ENCODE assay signal across 9 mouse cellular contexts in the genomic region with DNA sequence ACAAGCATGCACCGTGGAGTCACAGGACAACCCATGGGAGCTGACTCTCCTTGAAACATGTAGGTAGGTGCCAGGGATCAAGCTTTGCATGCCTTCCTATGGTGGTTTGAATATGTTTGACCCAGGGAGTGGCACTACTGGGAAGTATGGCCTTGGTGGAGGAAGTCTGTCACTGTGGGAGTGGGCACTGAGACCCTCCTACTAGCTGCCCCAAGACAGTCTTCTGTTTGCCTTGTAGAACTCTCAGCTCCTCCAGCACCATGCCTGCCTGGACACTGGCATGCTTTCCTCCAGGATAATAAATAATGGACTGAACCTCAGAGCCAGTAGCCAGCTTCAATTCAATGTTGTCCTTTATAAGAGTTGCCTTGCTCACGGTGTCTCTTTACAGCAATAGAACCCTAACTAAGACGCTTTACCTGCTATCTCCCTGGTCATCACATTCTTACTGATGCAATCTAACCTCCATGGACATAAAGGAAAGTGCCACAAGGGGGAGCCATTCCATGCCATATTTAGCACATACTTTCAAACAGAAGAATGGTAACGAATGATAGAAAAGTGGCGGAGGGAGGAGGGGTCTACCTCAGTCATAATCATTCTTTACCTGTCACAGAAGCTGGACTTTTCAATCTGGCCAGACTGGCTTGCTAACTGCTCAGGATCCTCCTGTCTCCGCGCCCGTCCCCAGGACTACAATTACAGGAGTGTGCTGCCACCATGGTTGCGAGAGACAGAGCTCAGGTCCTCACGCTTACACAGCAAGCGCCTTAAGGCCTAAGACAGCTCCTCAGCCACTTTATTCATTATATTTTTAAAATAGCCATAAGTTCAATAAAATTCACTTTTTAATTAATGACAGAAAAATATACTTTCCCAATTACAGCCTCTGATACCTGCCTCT. TPM values are rescaled to one million over a fixed set of nuclear protein-coding genes. Genes with fewer than 3 reads are reported as not detected.
A peak's percentile ranks its signal among the peaks of the same experiment; 100 is the strongest.
DNase-seq lines count a peak whose midpoint lies in the region; ATAC-seq and TF ChIP-seq lines count a peak whose summit lies in the region.
"Had no signal": no experiment of that assay in that cellular context is flagged by ENCODE, and none has a peak within 500 bp of the region (broad histone marks: within the 10 kb centered on the region; RNA-seq: fewer than 3 reads in every experiment).

No protein-coding gene starts in this region.

- TF ChIP-seq CTCF in G1E (IDR thresholded peaks at IDR 0.05; ENCODE audit: low read depth, low read length), result 0 out of 2 replicates have a peak, but pooled peaks have one; percentile 19
- peak; percentile 23; the same call in 1 of the 2 replicates for TF ChIP-seq CTCF in bone marrow macrophage, adult 2 months (IDR thresholded peaks at IDR 0.05; ENCODE audit: low read depth, low read length)
- TF ChIP-seq CTCF in lung, embryonic 14.5 days (IDR thresholded peaks at IDR 0.05; ENCODE audit: low read depth), result peak; percentile 84

- H3K4me1 ChIP-seq in G1E (ENCODE audit: insufficient read depth, low read depth, low read length), result peaks cover 53% of the 10 kb centered on the region
- H3K4me1 ChIP-seq in bone marrow macrophage, adult 2 months (ENCODE audit: control insufficient read depth, insufficient read depth, low read length), result peaks cover 4% of the 10 kb centered on the region; the same call in 1 of the 2 replicates
- H3K4me1 ChIP-seq in hindbrain, embryonic 11.5 days (replicated peaks; ENCODE audit: control insufficient read depth, insufficient read depth, low read length), result no peaks in the 10 kb centered on the region
- H3K4me1 ChIP-seq in lung, embryonic 14.5 days (ENCODE audit: insufficient read depth), result no peaks in the 10 kb centered on the region

- no peaks in the 10 kb centered on the region for H3K9me3 ChIP-seq in G1E (replicated peaks)
- no peaks in the 10 kb centered on the region for H3K9me3 ChIP-seq in hindbrain, embryonic 11.5 days (ENCODE audit: control insufficient read depth, low read length)
- H3K9me3 ChIP-seq in lung, embryonic 14.5 days (ENCODE audit: low read depth, low read length), result no peaks in the 10 kb centered on the region
- H3K9me3 ChIP-seq: heart, embryonic 15.5 days had no signal

- no peak for TF ChIP-seq POLR2A in bone marrow macrophage, adult 2 months (IDR thresholded peaks at IDR 0.05; ENCODE audit: borderline replicate concordance, low read depth, low read length)

- H3K27me3 ChIP-seq in G1E (ENCODE audit: insufficient read depth, low read length), result no peaks in the 10 kb centered on the region
- no peaks in the 10 kb centered on the region for H3K27me3 ChIP-seq in hindbrain, embryonic 11.5 days (ENCODE audit: control insufficient read depth, insufficient read depth, low read length)
- no peaks in the 10 kb centered on the region for H3K27me3 ChIP-seq in lung, embryonic 14.5 days (ENCODE audit: insufficient read depth, low read length)
- H3K27me3 ChIP-seq: heart, embryonic 15.5 days had no signal

- H3K9ac ChIP-seq in hindbrain, embryonic 11.5 days (ENCODE audit: low read depth, low read length), result no peak overlapping the region
- no peak overlapping the region for H3K9ac ChIP-seq in lung, embryonic 14.5 days
- H3K9ac ChIP-seq: heart, embryonic 15.5 days had no signal

- peaks cover 53% of the 10 kb centered on the region for H3K36me3 ChIP-seq in G1E (replicated peaks)
- H3K36me3 ChIP-seq in hindbrain, embryonic 11.5 days (ENCODE audit: control insufficient read depth, insufficient read depth, low read length), result no peaks in the 10 kb centered on the region
- no peaks in the 10 kb centered on the region for H3K36me3 ChIP-seq in lung, embryonic 14.5 days (ENCODE audit: insufficient read depth)
- H3K36me3 ChIP-seq: heart, embryonic 15.5 days had no signal

- no peak overlapping the region for H3K4me3 ChIP-seq in G1E (ENCODE audit: low read depth, low read length)
- no peak overlapping the region for H3K4me3 ChIP-seq in bone marrow macrophage, adult 2 months (ENCODE audit: insufficient read depth, low read length)
- no peak overlapping the region for H3K4me3 ChIP-seq in hindbrain, embryonic 11.5 days (ENCODE audit: low read depth, low read length)
- H3K4me3 ChIP-seq in lung, embryonic 14.5 days (ENCODE audit: low read depth, low read length), result no peak overlapping the region
- H3K4me3 ChIP-seq: heart, embryonic 15.5 days had no signal

- no peak for DNase-seq in G1E (ENCODE audit: low spot score)
- peak; percentile 80 for DNase-seq in hindbrain, embryonic 11.5 days (ENCODE audit: low spot score)
- DNase-seq in layer of hippocampus, adult 18-20 months (ENCODE audit: low spot score in 2 of 2), result peak; percentile 51 to 87
- peak; percentile 84 for DNase-seq in lung, embryonic 14.5 days
- DNase-seq in retina, adult 2 months (ENCODE audit: low read depth, low spot score), result peak; percentile 55
- peak; percentile 70 for DNase-seq in urinary bladder, postnatal 25 days (ENCODE audit: low spot score)

- no peak overlapping the region for H3K27ac ChIP-seq in bone marrow macrophage, adult 2 months (ENCODE audit: insufficient read depth, low read depth, low read length)
- H3K27ac ChIP-seq in hindbrain, embryonic 11.5 days (ENCODE audit: low read depth, low read length), result no peak overlapping the region
- no peak overlapping the region for H3K27ac ChIP-seq in lung, embryonic 14.5 days (ENCODE audit: low read depth)
- H3K27ac ChIP-seq: heart, embryonic 15.5 days had no signal

- WGBS in hindbrain, embryonic 11.5 days, result 84% methylated on average over 11 of the region's 11 CpGs
- WGBS in lung, embryonic 14.5 days, result 71% methylated on average over 11 of the region's 11 CpGs

- ATAC-seq in G1E (ENCODE audit: extremely low read depth, insufficient number of reproducible peaks, low FRiP score, poor library complexity, severe bottlenecking), result peak; percentile 34; the same call in 1 of the 2 replicates
- peak; percentile 30; the same call in 1 of the 2 replicates for ATAC-seq in erythroid progenitor cell, adult 5-6 weeks (replicated peaks; ENCODE audit: low FRiP score, poor library complexity, severe bottlenecking)
- ATAC-seq in hindbrain, embryonic 11.5 days (ENCODE audit: low FRiP score), result no peak
- ATAC-seq in lung, embryonic 14.5 days (ENCODE audit: insufficient read depth), result peak; percentile 52; the same call in 1 of the 2 replicates

- H3K4me2 ChIP-seq in hindbrain, embryonic 11.5 days (replicated peaks; ENCODE audit: low read depth, low read length), result no peak overlapping the region
- H3K4me2 ChIP-seq in lung, embryonic 14.5 days, result no peak overlapping the region
- H3K4me2 ChIP-seq: heart, embryonic 15.5 days had no signal

RNA-seq across cellular contexts. Expression of gene Tmem60, which starts 31.6 kb away (rescaled TPM):
- total RNA-seq in G1E (2014; fragmentation: Nextera tagmentation) (43.8 and 48.6 TPM in 2 replicates), G1E (2017) (37.9 and 52.2 TPM in 2 replicates)
- 2.8 and 3.5 TPM in 2 replicates for polyA plus RNA-seq in G1E (2012)
- polyA plus RNA-seq in bone marrow macrophage, adult 2 months (2012; ENCODE audit: insufficient read depth, insufficient read length, missing spikeins), result 30.9 and 31.8 TPM in 2 replicates
- total RNA-seq in erythroid progenitor cell, adult 5-6 weeks (2015; ENCODE audit: low replicate concordance), result 53.7 and 79.6 TPM in 2 replicates
- 27.4 and 30.8 TPM in 2 replicates for total RNA-seq in erythroid progenitor cell, adult 5-6 weeks (2017; ENCODE audit: low replicate concordance)
- 58.5 and 59.0 TPM in 2 replicates for polyA plus RNA-seq in hindbrain, embryonic 11.5 days (2014; fragmentation: Nextera tagmentation; extraction: Ambion mirVana)
- 10 to 100 TPM; 18.8 to 22.8 TPM for total RNA-seq in layer of hippocampus, adult 18-20 months (2021)
- polyA plus RNA-seq in lung, embryonic 14.5 days (2014; fragmentation: Nextera tagmentation; extraction: Ambion mirVana), result 43.9 and 45.2 TPM in 2 replicates

RNA-seq across cellular contexts. Expression of gene Phtf2, which starts 31.7 kb away (rescaled TPM):
- 43.3 and 44.0 TPM in 2 replicates for total RNA-seq in G1E (2014; fragmentation: Nextera tagmentation)
- total RNA-seq in G1E (2017), result 35.7 and 43.5 TPM in 2 replicates
- polyA plus RNA-seq in G1E (2012), result 5.4 and 5.8 TPM in 2 replicates
- polyA plus RNA-seq in bone marrow macrophage, adult 2 months (2012; ENCODE audit: insufficient read depth, insufficient read length, missing spikeins), result 10.7 and 14.1 TPM in 2 replicates
- total RNA-seq in erythroid progenitor cell, adult 5-6 weeks (2015; ENCODE audit: low replicate concordance), result 20.2 and 23.9 TPM in 2 replicates
- total RNA-seq in erythroid progenitor cell, adult 5-6 weeks (2017; ENCODE audit: low replicate concordance), result 16.3 and 17.9 TPM in 2 replicates
- polyA plus RNA-seq in hindbrain, embryonic 11.5 days (2014; fragmentation: Nextera tagmentation; extraction: Ambion mirVana), result 21.2 and 21.4 TPM in 2 replicates
- 10 to 100 TPM in 1 of 2 experiments, 1 to 10 TPM in 1; 9.1 to 12.1 TPM for total RNA-seq in layer of hippocampus, adult 18-20 months (2021)
- polyA plus RNA-seq in lung, embryonic 14.5 days (2014; fragmentation: Nextera tagmentation; extraction: Ambion mirVana), result 11.2 and 12.4 TPM in 2 replicates

RNA-seq across cellular contexts. Expression of gene Rsbn1l, which starts 42.6 kb away (rescaled TPM):
- total RNA-seq in G1E (2014; fragmentation: Nextera tagmentation) (90.5 and 90.8 TPM in 2 replicates), G1E (2017) (63.7 and 69.7 TPM in 2 replicates)
- 15.7 and 16.7 TPM in 2 replicates for polyA plus RNA-seq in G1E (2012)
- 34.7 and 35.8 TPM in 2 replicates for polyA plus RNA-seq in bone marrow macrophage, adult 2 months (2012; ENCODE audit: insufficient read depth, insufficient read length, missing spikeins)
- total RNA-seq in erythroid progenitor cell, adult 5-6 weeks (2015; ENCODE audit: low replicate concordance), result 47.2 and 60.4 TPM in 2 replicates
- total RNA-seq in erythroid progenitor cell, adult 5-6 weeks (2017; ENCODE audit: low replicate concordance), result 51.8 and 72.5 TPM in 2 replicates
- polyA plus RNA-seq in hindbrain, embryonic 11.5 days (2014; fragmentation: Nextera tagmentation; extraction: Ambion mirVana), result 5.8 and 7.3 TPM in 2 replicates
- 10 to 100 TPM; 20.3 to 21.4 TPM for total RNA-seq in layer of hippocampus, adult 18-20 months (2021)
- 6.8 and 9.0 TPM in 2 replicates for polyA plus RNA-seq in lung, embryonic 14.5 days (2014; fragmentation: Nextera tagmentation; extraction: Ambion mirVana)

Comparison
In these comparisons a context has a peak if more than half of its experiments do, and no peak if none do; other contexts are left out.
1. CTCF ChIP-seq: peak in every context shown above with its lines; median percentile 84 in lung, embryonic 14.5 days; 23 in bone marrow macrophage, adult 2 months; 19 in G1E.